Mouse (Mus musculus): ENCODE results near the gene Nt5c3.

DNA sequence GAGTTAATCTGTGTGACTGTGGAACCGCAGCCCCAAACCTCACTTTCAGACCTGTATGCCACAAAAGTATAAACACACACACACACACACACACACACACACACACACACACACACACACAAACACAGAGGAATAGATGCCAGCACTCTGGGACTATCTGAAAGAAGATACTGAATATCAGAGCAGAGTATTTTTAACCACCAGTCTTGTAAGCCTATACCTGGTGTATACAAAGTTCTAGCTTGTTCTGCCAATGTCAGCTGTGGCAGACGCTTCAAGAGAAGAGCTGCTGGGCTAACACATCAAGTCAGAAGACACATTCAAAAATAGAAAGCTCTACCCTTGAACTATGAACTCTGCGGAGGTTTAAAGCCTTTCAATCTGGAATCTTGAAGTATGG, 24.1 kb downstream of the Nt5c3 start:
- no peak for TF ChIP-seq ZC3H11A (IDR thresholded peaks at IDR 0.05; ENCODE audit: borderline replicate concordance, low read depth, low read length)
- TF ChIP-seq HCFC1 (IDR thresholded peaks at IDR 0.05; ENCODE audit: borderline replicate concordance, insufficient read depth, low read length), result no peak
- no peak for TF ChIP-seq MAFK (IDR thresholded peaks at IDR 0.05; ENCODE audit: insufficient read depth, low read depth, low read length)

Data from ES-E14 (cell line).